Comparison of ENCODE assay signal across 8 mouse cellular contexts in the genomic region with DNA sequence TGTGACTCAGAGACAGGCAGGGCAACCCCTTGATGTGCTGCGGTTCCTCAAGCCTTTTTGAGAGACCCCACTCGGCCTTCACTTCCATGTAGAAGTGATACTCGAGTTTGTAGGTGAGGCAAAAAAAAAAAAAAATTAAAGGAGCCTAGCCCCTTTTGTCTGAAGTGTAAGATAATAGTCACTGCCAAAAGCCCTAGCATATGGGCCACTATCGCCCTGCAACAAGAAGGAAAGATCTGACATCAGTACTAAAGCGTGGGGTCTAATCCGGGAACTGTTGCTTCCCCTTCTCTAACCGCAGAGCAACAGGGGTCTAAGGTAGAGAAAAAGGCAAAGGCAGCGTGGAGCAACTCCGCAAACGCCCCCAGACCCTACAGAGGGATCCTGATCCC. TPM values are rescaled to one million over a fixed set of nuclear protein-coding genes. Genes with fewer than 3 reads are reported as not detected.
A peak's percentile ranks its signal among the peaks of the same experiment; 100 is the strongest.
DNase-seq lines count a peak whose midpoint lies in the region; ATAC-seq and TF ChIP-seq lines count a peak whose summit lies in the region.

No protein-coding gene starts in this region.

- H3K4me1 ChIP-seq in heart, embryonic 10.5 days, result peaks cover 23% of the 10 kb centered on the region
- H3K4me1 ChIP-seq in E14TG2a.4 (replicated peaks; ENCODE audit: low read depth, low read length), result peaks cover 30% of the 10 kb centered on the region

- H3K36me3 ChIP-seq in heart, embryonic 10.5 days, result peaks cover 17% of the 10 kb centered on the region
- H3K36me3 ChIP-seq in E14TG2a.4 (ENCODE audit: insufficient read depth, low read length), result no peaks in the 10 kb centered on the region

- H3K27ac ChIP-seq in heart, embryonic 10.5 days, result peak overlapping the region; percentile 94; the same call in 1 of the 2 replicates

- ATAC-seq in granulocyte monocyte progenitor cell, adult 5-6 weeks (replicated peaks; ENCODE audit: poor library complexity, severe bottlenecking), result peak; percentile 46
- ATAC-seq in megakaryocyte, adult 5-6 weeks (ENCODE audit: poor library complexity, severe bottlenecking), result peak; percentile 7; the same call in 1 of the 2 replicates

- TF ChIP-seq CTCF in E14TG2a.4 (conservative IDR thresholded peaks at IDR 0.05; ENCODE audit: low read length), result no peak

- no peaks in the 10 kb centered on the region for H3K9me3 ChIP-seq in heart, embryonic 10.5 days
- H3K9me3 ChIP-seq in E14TG2a.4 (ENCODE audit: low read length), result no peaks in the 10 kb centered on the region

- 0 out of 2 replicates have a peak, but pooled peaks cover 3% of the 10 kb centered on the region for H3K27me3 ChIP-seq in heart, embryonic 10.5 days (ENCODE audit: insufficient read depth, poor library complexity, severe bottlenecking)
- H3K27me3 ChIP-seq in E14TG2a.4 (ENCODE audit: insufficient read depth, low read length), result peaks cover 56% of the 10 kb centered on the region

- 7% methylated on average over 10 of the region's 10 CpGs for WGBS in heart, embryonic 10.5 days

- DNase-seq in heart, embryonic 10.5 days (ENCODE audit: low spot score), result no peak
- DNase-seq in heart, adult 11 months, result no peak
- no peak for DNase-seq in layer of hippocampus, postnatal 14 days (ENCODE audit: low spot score in 2 of 2)
- no peak for DNase-seq in cerebellum, adult 9-10 months
- no peak for DNase-seq in right cerebral cortex, postnatal 10 days (ENCODE audit: low spot score in 2 of 2)

- H3K4me3 ChIP-seq in heart, embryonic 10.5 days, result peak overlapping the region; percentile 78
- H3K4me3 ChIP-seq in E14TG2a.4 (replicated peaks; ENCODE audit: low read length), result peak overlapping the region; percentile 81

RNA-seq across cellular contexts. Expression of a gene that starts 0.7 kb away (rescaled TPM):
- 72.3 and 86.4 TPM in 2 replicates for polyA plus RNA-seq in heart, embryonic 10.5 days (2016; fragmentation: Nextera tagmentation; extraction: Ambion mirVana)
- total RNA-seq in granulocyte monocyte progenitor cell, adult 5-6 weeks (2014; fragmentation: Nextera tagmentation), result 8.6 and 14.9 TPM in 2 replicates
- total RNA-seq in granulocyte monocyte progenitor cell, adult 5-6 weeks (2017), result 10.8 and 11.4 TPM in 2 replicates
- total RNA-seq in megakaryocyte, adult 5-6 weeks (2015), result 1.7 and 2.6 TPM in 2 replicates
- 2.2 and 5.1 TPM in 2 replicates for total RNA-seq in megakaryocyte, adult 5-6 weeks (2017)
- total RNA-seq in layer of hippocampus, postnatal 14 days (2021), result 10 to 100 TPM; 44.2 to 47.4 TPM

RNA-seq across cellular contexts. Expression of a gene that starts 31.6 kb away (rescaled TPM):
- polyA plus RNA-seq in heart, embryonic 10.5 days (2016; fragmentation: Nextera tagmentation; extraction: Ambion mirVana), result 0.27 and 0.57 TPM in 2 replicates
- not detected in 2 replicates for total RNA-seq in granulocyte monocyte progenitor cell, adult 5-6 weeks (2014; fragmentation: Nextera tagmentation)
- total RNA-seq in granulocyte monocyte progenitor cell, adult 5-6 weeks (2017), result not detected in 2 replicates
- total RNA-seq in megakaryocyte, adult 5-6 weeks (2015), result not detected in 2 replicates
- not detected in 2 replicates for total RNA-seq in megakaryocyte, adult 5-6 weeks (2017)
- under 1 TPM; 0.39 to 0.95 TPM for total RNA-seq in layer of hippocampus, postnatal 14 days (2021)

RNA-seq across cellular contexts. Expression of a gene that starts 36.7 kb away (rescaled TPM):
- 21.5 and 31.1 TPM in 2 replicates for polyA plus RNA-seq in heart, embryonic 10.5 days (2016; fragmentation: Nextera tagmentation; extraction: Ambion mirVana)
- 11.3 and 20.1 TPM in 2 replicates for total RNA-seq in granulocyte monocyte progenitor cell, adult 5-6 weeks (2014; fragmentation: Nextera tagmentation)
- 13.6 and 17.0 TPM in 2 replicates for total RNA-seq in granulocyte monocyte progenitor cell, adult 5-6 weeks (2017)
- total RNA-seq in megakaryocyte, adult 5-6 weeks (2015), result 3.7 and 4.4 TPM in 2 replicates
- total RNA-seq in megakaryocyte, adult 5-6 weeks (2017), result 4.7 and 5.1 TPM in 2 replicates
- 10 to 100 TPM; 37.6 to 41.2 TPM for total RNA-seq in layer of hippocampus, postnatal 14 days (2021)

RNA-seq across cellular contexts. Expression of a gene that starts 58.4 kb away (rescaled TPM):
- not detected in 2 replicates for polyA plus RNA-seq in heart, embryonic 10.5 days (2016; fragmentation: Nextera tagmentation; extraction: Ambion mirVana)
- not detected in 2 replicates for total RNA-seq in granulocyte monocyte progenitor cell, adult 5-6 weeks (2014; fragmentation: Nextera tagmentation)
- total RNA-seq in granulocyte monocyte progenitor cell, adult 5-6 weeks (2017), result not detected in 2 replicates
- total RNA-seq in megakaryocyte, adult 5-6 weeks (2015), result not detected in 2 replicates
- not detected in 2 replicates for total RNA-seq in megakaryocyte, adult 5-6 weeks (2017)
- not detected for total RNA-seq in layer of hippocampus, postnatal 14 days (2021)
